Comparison of ENCODE assay signal across 8 mouse cellular contexts in genomic region chr9:65823716-65824462, GRCm38 (mm10). TPM values are rescaled to one million over a fixed set of nuclear protein-coding genes. Genes with fewer than 3 reads are reported as not detected.
A peak's percentile ranks its signal among the peaks of the same experiment; 100 is the strongest.
DNase-seq lines count a peak whose midpoint lies in the region; ATAC-seq and TF ChIP-seq lines count a peak whose summit lies in the region.

No protein-coding gene starts in this region.

- no peak overlapping the region; the same call in 1 of the 2 replicates for H3K27ac ChIP-seq in cerebellum, adult 2 months (ENCODE audit: insufficient read depth, low read length)
- peak overlapping the region; percentile 46 for H3K27ac ChIP-seq in liver, embryonic 15.5 days (replicated peaks)

- H3K4me1 ChIP-seq in cerebellum, adult 2 months (ENCODE audit: control insufficient read depth, insufficient read depth, low read length): peaks cover 12% of the 10 kb centered on the region
- peaks cover 73% of the 10 kb centered on the region for H3K4me1 ChIP-seq in liver, embryonic 15.5 days (replicated peaks)

- peak overlapping the region; percentile 44 for H3K4me2 ChIP-seq in liver, embryonic 15.5 days

- peak overlapping the region; percentile 14 for H3K4me3 ChIP-seq in cerebellum, adult 2 months (replicated peaks; ENCODE audit: insufficient read depth, low read depth, low read length)
- peak overlapping the region; percentile 23; the same call in 1 of the 2 replicates for H3K4me3 ChIP-seq in liver, embryonic 15.5 days (replicated peaks)

- ATAC-seq in liver, embryonic 15.5 days (ENCODE audit: insufficient read depth): no peak

- no peaks in the 10 kb centered on the region for H3K36me3 ChIP-seq in liver, embryonic 15.5 days (replicated peaks)

- TF ChIP-seq CTCF in cerebellum, adult 2 months (IDR thresholded peaks at IDR 0.05; ENCODE audit: borderline replicate concordance, insufficient read depth, low read depth, low read length): no peak

- 9% methylated on average over 10 of the region's 10 CpGs for WGBS in cerebellum, adult 2 months
- WGBS in liver, embryonic 15.5 days (ENCODE audit: insufficient replicate concordance): 53% methylated on average over 10 of the region's 10 CpGs

- H3K27me3 ChIP-seq in cerebellum, adult 2 months (ENCODE audit: control insufficient read depth, insufficient read depth, low read length): no peaks in the 10 kb centered on the region
- no peaks in the 10 kb centered on the region for H3K27me3 ChIP-seq in liver, embryonic 15.5 days

- DNase-seq in cerebellum, adult 2 months: peak; percentile 43 to 45
- no peak for DNase-seq in cerebellum, adult 11 months
- DNase-seq in thymus, postnatal 4 days: peak; percentile 21
- no peak for DNase-seq in thymus, adult 18-20 months
- DNase-seq in embryo, embryonic 10 days (ENCODE audit: low spot score): no peak
- DNase-seq in right cerebral cortex, adult 2 months (ENCODE audit: low spot score in 2 of 2): no peak
- no peak for DNase-seq in thymus, postnatal 25 days

- H3K9ac ChIP-seq in liver, embryonic 15.5 days: no peak overlapping the region; the same call in 1 of the 2 replicates

- no peak for TF ChIP-seq POLR2A in cerebellum, adult 2 months (IDR thresholded peaks at IDR 0.05; ENCODE audit: borderline replicate concordance, insufficient read depth, low read length)

- H3K9me3 ChIP-seq in liver, embryonic 15.5 days (replicated peaks): no peaks in the 10 kb centered on the region

RNA-seq across cellular contexts. Expression of gene Zfp609, which starts 3.5 kb away (rescaled TPM):
- 19.2 and 23.2 TPM in 2 replicates for polyA plus RNA-seq in cerebellum, adult 2 months (2012; rRNA removed)
- polyA plus RNA-seq in liver, embryonic 15.5 days (2015; fragmentation: Nextera tagmentation; extraction: Ambion mirVana): 1.6 and 2.0 TPM in 2 replicates

Comparison
In these comparisons a context has a peak if more than half of its experiments do, and no peak if none do; other contexts are left out.
1. DNase-seq: peak in cerebellum, adult 2 months (2 of 2) and thymus, postnatal 4 days (single experiment); none in cerebellum, adult 11 months (single experiment), thymus, adult 18-20 months (0 of 2), embryo, embryonic 10 days (single experiment), right cerebral cortex, adult 2 months (0 of 2) and thymus, postnatal 25 days (single experiment).